Mouse (Mus musculus): ENCODE data around the gene Naa30. TPM values are rescaled to one million over a fixed set of nuclear protein-coding genes. Genes with fewer than 3 reads are reported as not detected.

Gene Naa30
- polyA plus RNA-seq, 1 experiment from 2014 or later, result 16.4 TPM

- WGBS, result 46% methylated on average over 9 of the region's 9 CpGs
- no peak for ATAC-seq (replicated peaks)
- peaks cover 2% of the 10 kb centered on the region; the same call in 1 of the 2 replicates for H3K27me3 ChIP-seq
Measured at GRCm38 (mm10) chr14:49234788-49235515, 62.9 kb downstream of the Naa30 start.

GRCm38 (mm10) chr14:49238206-49238605, 66.2 kb downstream of the Naa30 start:
- Histone ChIP-seq H3K4me3 (no peak overlapping the region), H3K9ac (replicated peaks) (no peak overlapping the region), H3K36me3 (no peaks in the 10 kb centered on the region), H3K4me1 (peaks cover 10% of the 10 kb centered on the region), H3K27ac (replicated peaks) (no peak overlapping the region), H3K27me3 (peaks cover 2% of the 10 kb centered on the region; the same call in 1 of the 2 replicates), H3K9me3 (no peaks in the 10 kb centered on the region), H3K4me2 (replicated peaks) (no peak overlapping the region)
- ATAC-seq (replicated peaks), result peak; percentile 89
- WGBS, result 35% methylated on average over 11 of the region's 11 CpGs

More at GRCm38 (mm10) chr14:49234788-49235515, 62.9 kb downstream of the Naa30 start:
- Histone ChIP-seq H3K36me3 (no peaks in the 10 kb centered on the region), H3K9me3 (no peaks in the 10 kb centered on the region), H3K4me1 (peaks cover 6% of the 10 kb centered on the region; the same call in 1 of the 2 replicates), H3K4me2 (replicated peaks) (no peak overlapping the region), H3K4me3 (no peak overlapping the region), H3K9ac (replicated peaks) (no peak overlapping the region), H3K27ac (replicated peaks) (no peak overlapping the region)

Other genes with a start within 250 kb of the Naa30 start
- gene Ap5m1, start 106.1 kb upstream of the Naa30 start, polyA plus RNA-seq (2015; fragmentation: Nextera tagmentation; extraction: Ambion mirVana), result 25.5 and 25.8 TPM in 2 replicates
- 78.2 and 80.8 TPM in 2 replicates for gene Exoc5, start 105.6 kb upstream of the Naa30 start, polyA plus RNA-seq (2015; fragmentation: Nextera tagmentation; extraction: Ambion mirVana)
- gene ccdc198, start 73.2 kb downstream of the Naa30 start, polyA plus RNA-seq (2015; fragmentation: Nextera tagmentation; extraction: Ambion mirVana), result 0.22 and 0.29 TPM in 2 replicates

Measured in forebrain, embryonic 15.5 days (tissue).